Mouse (Mus musculus) intestine, postnatal 0 days (tissue): ENCODE data around the gene Zbed6. TPM values are rescaled to one million over a fixed set of nuclear protein-coding genes. Genes with fewer than 3 reads are reported as not detected.

Experiments
- ATAC-seq: fragments of 200-750 bp; cut with Nextera tagmentation; 2 replicates; pipeline ENCODE4 v1.8.0; 2017; ENCODE audit warnings: mild to moderate bottlenecking, moderate TSS enrichment, moderate library complexity
- H3K27ac ChIP-seq: fragments of 300-500 bp; sonication (generic); 2 replicates; pipeline ENCODE4 v1.5.1; 2014; ENCODE audit warnings: mild to moderate bottlenecking, low read depth, low read length, moderate library complexity
- H3K27me3 ChIP-seq: fragments of 300-500 bp; sonication (generic); replicated peaks from 2 replicates; pipeline ENCODE4 v1.6.1; 2014; ENCODE audit warnings: low read length, mixed read lengths; ENCODE audit not compliant: control insufficient read depth, insufficient read depth
- H3K36me3 ChIP-seq: fragments of 300-500 bp; sonication (generic); 2 replicates; pipeline ENCODE4 v1.6.1; 2014; ENCODE audit warnings: mild to moderate bottlenecking, moderate library complexity; ENCODE audit not compliant: control insufficient read depth, insufficient read depth
- H3K4me1 ChIP-seq: fragments of 300-500 bp; sonication (generic); replicated peaks from 2 replicates; pipeline ENCODE4 v1.6.1; 2014; ENCODE audit warnings: antibody characterized with exemption, low read length, mixed read lengths; ENCODE audit not compliant: control insufficient read depth, insufficient read depth
- H3K4me2 ChIP-seq: fragments of 300-500 bp; sonication (generic); replicated peaks from 2 replicates; pipeline ENCODE4 v1.6.1; 2014; ENCODE audit warnings: low read depth, mild to moderate bottlenecking, moderate library complexity
- H3K4me3 ChIP-seq: fragments of 300-500 bp; sonication (generic); 2 replicates; pipeline ENCODE4 v1.5.1; 2014; ENCODE audit warnings: low read depth, low read length
- H3K9ac ChIP-seq: fragments of 300-500 bp; sonication (generic); 2 replicates; pipeline ENCODE4 v1.6.1; 2014; ENCODE audit warnings: mild to moderate bottlenecking, low read depth, low read length
- H3K9me3 ChIP-seq: fragments of 300-500 bp; sonication (generic); 2 replicates; pipeline ENCODE4 v1.6.1; 2016; ENCODE audit warnings: mixed run types; ENCODE audit not compliant: control insufficient read depth
- CTCF ChIP-seq: sonication (generic); IDR thresholded peaks from 2 replicates; pipeline ENCODE4 v1.5.1; 2016; ENCODE audit warnings: low read depth, mild to moderate bottlenecking, control low read depth, antibody characterized with exemption, moderate library complexity
- WGBS: fragments of 180-500 bp; shearing (Covaris S2); extraction: QIAGEN DNeasy Blood & Tissue Kit; methylation state at CpG from one replicate; pipeline ENCODE4 v1.1.7; 2014; 5-methylcytosine and 5-hydroxymethylcytosine counted together
- polyA plus RNA-seq: library from polyadenylated mRNA; unstranded; fragments of >200 nt; fragmentation: Nextera tagmentation; extraction: Ambion mirVana; gene quantifications from 2 replicates; pipeline ENCODE4 v1.2.1, GENCODE M21; 2015

The Zbed6 gene
- polyA plus RNA-seq, 1 experiment from 2014 or later, result 0.93 TPM

DNA sequence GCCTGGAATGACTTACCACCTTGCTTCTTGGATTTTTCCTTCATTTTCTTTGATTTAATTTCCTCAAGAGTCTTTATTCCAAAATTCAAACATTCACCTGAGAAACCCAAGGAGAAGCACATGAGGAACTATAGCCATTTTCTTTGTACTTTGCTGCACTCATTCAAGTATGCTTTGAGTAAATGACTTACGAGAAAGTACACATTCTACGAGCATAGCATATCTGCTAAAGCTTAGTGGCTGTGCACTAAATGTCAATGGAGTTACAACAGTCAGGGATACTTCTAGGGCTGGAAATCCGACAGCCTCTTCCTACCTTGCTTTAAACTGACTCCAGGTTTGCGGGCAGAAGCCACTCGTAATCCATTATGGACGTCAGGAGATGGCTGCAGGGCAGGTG lies 22.2 kb downstream of the Zbed6 start:
- no peak for ATAC-seq
- Histone ChIP-seq H3K4me2 (no peak overlapping the region), H3K9me3 (no peaks in the 10 kb centered on the region), H3K4me3 (no peak overlapping the region), H3K36me3 (peaks cover 92% of the 10 kb centered on the region), H3K27ac (no peak overlapping the region), H3K9ac (no peak overlapping the region), H3K4me1 (no peaks in the 10 kb centered on the region), H3K27me3 (no peaks in the 10 kb centered on the region)
- TF ChIP-seq CTCF, result no peak
- WGBS, result 87% methylated on average over 6 of the region's 6 CpGs

DNA sequence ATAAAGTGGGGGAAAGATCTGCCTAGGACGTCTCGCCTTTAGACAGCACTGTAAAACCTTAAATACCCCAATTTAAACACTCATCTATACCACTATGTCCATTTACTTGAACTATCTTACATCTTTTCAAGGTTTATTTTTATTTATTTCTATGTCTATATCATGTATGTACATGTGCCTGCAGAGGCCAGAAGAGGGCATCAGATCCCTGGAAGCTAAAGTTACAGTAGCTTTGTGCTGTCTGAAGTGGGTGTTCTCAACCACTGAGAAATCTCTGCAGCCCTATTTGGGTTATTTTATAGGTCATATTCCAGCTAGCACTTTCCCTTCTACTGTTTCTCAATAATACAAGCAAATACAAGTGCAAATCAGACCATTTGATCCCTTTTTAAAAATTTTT lies 28.5 kb downstream of the Zbed6 start:
- Histone ChIP-seq H3K36me3 (peaks cover 90% of the 10 kb centered on the region), H3K27me3 (no peaks in the 10 kb centered on the region)
- WGBS, result 92% methylated on average over 2 of the region's 2 CpGs

DNA sequence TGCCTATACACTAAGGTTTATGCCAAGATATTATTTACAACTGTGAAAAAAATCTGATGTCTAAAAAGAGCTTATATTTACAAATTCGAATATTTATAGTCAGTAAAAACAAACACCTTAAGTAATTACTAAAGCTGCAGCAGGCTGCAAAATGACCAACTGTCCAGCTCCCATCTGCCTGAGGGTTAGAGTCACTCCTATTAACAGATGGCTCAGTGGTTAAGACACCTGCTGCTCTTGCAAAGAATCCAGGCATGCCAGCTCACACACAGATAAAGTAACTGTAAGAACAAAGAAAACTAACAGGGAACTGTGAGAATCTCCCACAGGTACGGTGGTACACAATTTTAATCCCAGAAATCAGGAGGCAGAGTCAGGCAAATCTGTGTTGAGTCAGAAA lies 35.6 kb downstream of the Zbed6 start:
- WGBS, result 74% methylated on average over 2 of the region's 2 CpGs

More for the DNA sequence above, 28.5 kb downstream of the Zbed6 start:
- H3K4me2 ChIP-seq, result no peak overlapping the region
- no peak for ATAC-seq
- H3K9me3 ChIP-seq, result no peaks in the 10 kb centered on the region
- H3K9ac ChIP-seq, result no peak overlapping the region
- peak; percentile 58 for TF ChIP-seq CTCF
- no peak overlapping the region for H3K27ac ChIP-seq
- H3K4me3 ChIP-seq, result no peak overlapping the region
- H3K4me1 ChIP-seq, result no peaks in the 10 kb centered on the region

DNA sequence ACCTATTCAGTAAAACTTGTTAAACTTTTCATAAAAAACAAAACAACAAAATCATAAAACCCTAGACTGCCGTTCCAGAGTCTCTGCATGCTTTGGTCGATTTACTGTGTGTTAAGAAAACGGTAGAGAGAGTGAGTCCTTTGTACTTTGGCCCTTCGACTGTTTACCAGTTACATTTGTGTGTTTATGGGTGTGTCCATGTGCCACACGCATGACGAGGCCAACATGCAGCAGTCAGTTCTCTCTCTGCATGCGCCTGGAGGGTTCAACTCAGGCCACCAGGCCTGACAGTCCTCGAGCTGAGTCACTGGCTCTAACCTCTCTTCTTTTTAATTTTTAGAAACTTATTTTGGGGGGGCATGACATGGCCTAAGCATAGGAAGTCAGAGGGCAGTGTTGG lies 42.4 kb downstream of the Zbed6 start:
- no peak overlapping the region for H3K4me3 ChIP-seq
- no peaks in the 10 kb centered on the region for H3K9me3 ChIP-seq
- H3K4me2 ChIP-seq, result no peak overlapping the region
- no peaks in the 10 kb centered on the region for H3K4me1 ChIP-seq
- TF ChIP-seq CTCF, result no peak
- WGBS, result 47% methylated on average over 8 of the region's 8 CpGs
- H3K36me3 ChIP-seq, result peaks cover 44% of the 10 kb centered on the region
- no peaks in the 10 kb centered on the region for H3K27me3 ChIP-seq
- ATAC-seq, result peak; percentile 83
- H3K27ac ChIP-seq, result peak overlapping the region; percentile 41
- H3K9ac ChIP-seq, result no peak overlapping the region

More for the DNA sequence above, 35.6 kb downstream of the Zbed6 start:
- TF ChIP-seq CTCF, result no peak
- Histone ChIP-seq H3K4me2 (no peak overlapping the region), H3K9me3 (no peaks in the 10 kb centered on the region), H3K36me3 (peaks cover 86% of the 10 kb centered on the region), H3K27ac (no peak overlapping the region), H3K4me1 (no peaks in the 10 kb centered on the region), H3K4me3 (no peak overlapping the region), H3K9ac (no peak overlapping the region), H3K27me3 (no peaks in the 10 kb centered on the region)
- ATAC-seq, result no peak

DNA sequence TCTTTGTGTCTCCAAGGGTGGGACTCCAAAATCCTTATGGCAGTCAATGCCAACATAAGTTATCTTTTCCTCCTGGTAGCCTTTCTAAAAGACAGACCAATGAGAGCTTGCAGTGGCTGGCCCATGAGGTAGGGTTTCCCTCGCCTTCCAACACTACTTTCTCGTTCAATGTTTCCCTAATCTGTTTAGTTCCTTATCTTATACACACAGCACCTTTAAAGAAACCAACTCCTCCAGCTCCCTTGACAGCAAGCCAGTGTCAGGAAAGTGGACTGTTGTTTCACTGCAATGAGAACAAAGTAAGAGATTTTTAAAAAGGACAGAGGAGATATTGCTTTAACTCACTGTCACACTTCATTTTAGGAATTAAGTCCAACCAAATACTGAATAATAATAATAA lies 42.8 kb downstream of the Zbed6 start:
- peaks cover 40% of the 10 kb centered on the region for H3K36me3 ChIP-seq
- 33% methylated on average over 2 of the region's 2 CpGs for WGBS
- H3K27me3 ChIP-seq, result no peaks in the 10 kb centered on the region
- H3K9ac ChIP-seq, result no peak overlapping the region
- no peak for TF ChIP-seq CTCF
- peak overlapping the region; percentile 50; the same call in 1 of the 2 replicates for H3K27ac ChIP-seq
- no peaks in the 10 kb centered on the region for H3K9me3 ChIP-seq
- no peaks in the 10 kb centered on the region for H3K4me1 ChIP-seq
- ATAC-seq, result 0 out of 2 replicates have a peak, but pooled peaks have one; percentile 5
- no peak overlapping the region for H3K4me3 ChIP-seq
- H3K4me2 ChIP-seq, result no peak overlapping the region

DNA sequence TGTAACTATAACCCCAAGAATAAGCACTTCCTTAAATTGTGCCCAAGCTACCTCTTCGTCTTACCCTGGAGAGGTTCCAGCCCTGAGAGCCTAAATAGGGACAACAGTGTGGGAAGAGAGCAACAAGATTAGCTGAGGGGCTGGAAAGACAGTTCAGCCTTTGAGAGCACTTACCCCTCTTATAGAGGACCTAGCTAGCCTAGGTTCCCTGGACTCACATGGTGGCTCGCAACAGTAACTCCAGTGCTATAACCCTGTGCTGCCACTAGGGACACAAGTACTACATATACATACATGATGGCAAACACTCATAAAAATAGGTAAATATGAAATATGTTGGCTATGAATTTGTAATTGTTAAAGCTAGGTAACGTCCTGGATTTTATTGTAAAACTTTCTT lies 46.9 kb downstream of the Zbed6 start:
- H3K4me1 ChIP-seq, result no peaks in the 10 kb centered on the region
- peak; percentile 58 for TF ChIP-seq CTCF
- 86% methylated on average over 3 of the region's 3 CpGs for WGBS
- H3K4me3 ChIP-seq, result no peak overlapping the region
- H3K9ac ChIP-seq, result no peak overlapping the region
- no peaks in the 10 kb centered on the region for H3K9me3 ChIP-seq
- H3K4me2 ChIP-seq, result no peak overlapping the region
- no peak overlapping the region for H3K27ac ChIP-seq
- H3K27me3 ChIP-seq, result no peaks in the 10 kb centered on the region
- H3K36me3 ChIP-seq, result peaks cover 7% of the 10 kb centered on the region
- ATAC-seq, result no peak

DNA sequence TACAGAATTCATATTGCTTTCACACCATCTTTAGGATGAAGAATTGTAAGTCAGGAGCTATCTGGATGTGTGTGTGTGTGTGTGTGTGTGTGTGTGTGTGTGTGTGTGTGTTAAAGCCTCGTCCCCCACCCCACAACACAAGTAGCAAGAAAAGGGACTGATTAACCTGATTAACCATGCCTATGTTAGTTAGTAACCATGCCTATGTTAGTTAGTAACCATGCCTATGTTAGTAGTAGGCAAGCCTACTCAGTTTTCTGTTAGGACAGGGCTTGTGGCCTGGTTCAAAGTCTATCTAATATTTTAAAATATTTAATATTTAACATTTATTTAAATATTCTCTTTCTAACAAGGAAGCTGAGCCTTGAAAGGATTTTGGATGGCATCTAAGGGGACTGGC lies 49.2 kb downstream of the Zbed6 start:
- WGBS, result 92% methylated on average over 1 of the region's 1 CpGs
- TF ChIP-seq CTCF, result no peak
- H3K4me1 ChIP-seq, result no peaks in the 10 kb centered on the region
- H3K4me3 ChIP-seq, result no peak overlapping the region
- no peak overlapping the region for H3K4me2 ChIP-seq
- H3K9ac ChIP-seq, result no peak overlapping the region
- H3K27ac ChIP-seq, result no peak overlapping the region
- ATAC-seq, result no peak
- H3K27me3 ChIP-seq, result no peaks in the 10 kb centered on the region
- H3K9me3 ChIP-seq, result no peaks in the 10 kb centered on the region
- peaks cover 18% of the 10 kb centered on the region for H3K36me3 ChIP-seq
